Mouse (Mus musculus) ovary, adult 2 months (tissue): ENCODE measurements around the gene Plcb4. TPM values are rescaled to one million over a fixed set of nuclear protein-coding genes. Genes with fewer than 3 reads are reported as not detected.

Experiments
- polyA plus RNA-seq: library from polyadenylated mRNA; depleted of rRNA; stranded (reverse); fragments of >200 nt; gene quantifications from 2 replicates; pipeline ENCODE4 v1.2.3, GENCODE M21; 2012; rRNA removed

Gene Plcb4
- polyA plus RNA-seq: 4.5 and 6.5 TPM in 2 replicates

DNA sequence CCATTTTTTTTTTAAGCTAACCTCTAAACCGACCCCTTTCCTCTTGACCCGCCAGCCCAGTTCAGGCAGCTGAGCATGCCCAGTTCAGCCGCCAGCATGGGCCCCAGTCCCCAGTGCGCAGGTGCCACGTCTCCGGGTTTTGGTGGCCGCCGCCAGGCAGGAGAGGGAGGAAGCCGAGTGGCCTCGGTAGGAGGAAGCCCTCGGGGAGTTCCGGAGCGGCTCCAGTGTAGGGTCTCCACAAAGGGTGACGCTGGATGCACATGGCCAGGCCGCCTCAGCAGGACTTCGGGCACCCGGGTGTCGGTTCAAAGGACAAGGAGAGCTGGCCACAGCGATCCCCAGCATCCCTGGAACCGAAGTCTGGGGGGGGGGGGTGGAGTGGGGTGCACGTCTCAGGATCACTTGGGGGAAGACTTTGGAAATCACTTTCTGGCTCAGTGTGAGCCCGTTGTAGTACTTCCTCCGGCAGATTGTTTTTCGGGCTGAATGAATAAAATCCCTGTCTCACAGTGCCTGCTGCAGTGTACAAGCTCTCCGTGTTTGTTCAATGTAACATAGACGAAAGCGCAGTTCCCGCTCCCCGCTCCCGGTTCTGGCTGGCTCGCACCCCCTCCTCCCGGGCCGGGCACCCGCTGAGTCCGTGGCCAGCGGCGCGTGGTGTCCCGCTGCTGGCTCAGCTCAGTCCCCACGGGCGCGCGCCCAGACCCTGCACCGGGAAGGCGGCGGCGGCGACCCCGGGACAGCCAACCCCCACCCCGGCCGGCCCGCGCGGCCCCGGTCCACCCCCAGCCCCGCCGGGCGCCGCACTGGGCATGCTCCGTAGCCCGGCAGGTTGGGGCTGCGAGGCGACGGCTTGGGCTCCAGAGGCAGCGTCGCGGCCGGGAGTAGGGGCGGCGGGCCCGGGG, at the start of gene Plcb4:
Gene Plcb4, plus strand, starts transcription at position 526 of the 905 bp plus-strand sequence.

DNA sequence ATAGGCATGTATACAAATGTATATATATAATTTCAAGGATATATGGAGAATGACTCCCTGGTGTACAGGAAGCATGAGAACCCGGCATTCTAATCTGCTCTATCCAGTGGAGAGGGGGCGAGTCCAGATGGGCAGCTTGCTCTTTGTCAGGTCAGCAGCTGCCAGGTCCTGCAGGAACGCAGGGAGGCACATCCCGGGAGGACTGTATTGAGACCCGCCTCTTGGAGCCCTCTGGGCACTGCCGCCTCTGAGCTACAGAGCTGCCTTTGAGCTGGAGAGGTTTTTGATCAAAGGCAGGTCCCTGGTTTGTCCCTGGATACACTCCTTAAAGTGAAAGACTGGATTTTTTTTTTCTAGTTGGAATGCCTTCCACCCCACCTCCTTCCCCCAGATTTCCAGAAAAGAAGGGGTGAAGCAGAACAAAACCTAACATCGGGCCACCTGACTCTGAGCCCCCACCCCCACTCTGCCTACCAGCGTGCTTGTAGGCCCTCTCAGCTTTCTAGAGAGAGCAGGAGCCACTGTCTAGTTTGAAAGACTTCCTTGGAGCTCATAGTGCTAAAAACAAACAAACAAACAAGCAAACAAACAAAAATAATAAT, 393.0 kb downstream of the Plcb4 start, which contains the start of gene Lamp5:
Gene Lamp5, plus strand, starts transcription at position 552 of the 602 bp plus-strand sequence.

